Mouse (Mus musculus): ENCODE data around the gene Stk25. TPM values are rescaled to one million over a fixed set of nuclear protein-coding genes. Genes with fewer than 3 reads are reported as not detected.

Stk25 gene
- total and polyA plus RNA-seq, 2 experiments from 2014 or later: 107 to 134 TPM

DNA sequence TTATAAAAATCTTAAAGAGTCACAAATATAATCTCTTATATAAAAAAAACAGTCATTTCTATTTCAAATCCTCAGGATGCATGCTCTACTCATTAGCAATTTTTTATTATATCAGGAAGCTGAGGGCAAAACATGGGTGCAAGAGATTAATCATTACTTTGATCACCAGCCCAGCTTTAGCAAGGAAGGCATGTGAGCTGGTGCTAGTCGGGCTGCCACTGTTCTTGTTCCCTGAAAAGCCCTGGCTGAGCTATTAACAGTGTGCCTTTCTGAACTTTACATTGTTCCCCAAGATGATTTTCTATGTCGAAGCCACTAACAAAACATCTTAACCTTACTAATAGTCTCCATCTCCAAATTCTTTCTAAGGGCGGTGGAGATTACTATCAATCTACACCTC lies 70.1 kb downstream of the Stk25 start:
- Histone ChIP-seq H3K4me3 (ENCODE audit: low read depth, low read length) (no peak overlapping the region), H3K4me2 (ENCODE audit: low read depth, low read length) (no peak overlapping the region), H3K9me3 (replicated peaks; ENCODE audit: control insufficient read depth, low read length) (peaks cover 8% of the 10 kb centered on the region; the same call in 1 of the 2 replicates), H3K27ac (ENCODE audit: low read depth) (no peak overlapping the region), H3K9ac (replicated peaks; ENCODE audit: low read depth, low read length) (no peak overlapping the region), H3K4me1 (ENCODE audit: control insufficient read depth, insufficient read depth) (no peaks in the 10 kb centered on the region), H3K36me3 (replicated peaks; ENCODE audit: control insufficient read depth, insufficient read depth, low read length) (peaks cover 7% of the 10 kb centered on the region; the same call in 1 of the 2 replicates), H3K27me3 (ENCODE audit: control insufficient read depth, insufficient read depth, low read length) (no peaks in the 10 kb centered on the region)
- DNase-seq (ENCODE audit: low spot score) (no peak), ATAC-seq (ENCODE audit: insufficient read depth, low read depth) (no peak)
- 83% methylated on average over 3 of the region's 3 CpGs for WGBS
- TF ChIP-seq EP300 (IDR thresholded peaks at IDR 0.05; ENCODE audit: low read depth): no peak
- no peak for TF ChIP-seq CTCF (IDR thresholded peaks at IDR 0.05; ENCODE audit: low read depth)

DNA sequence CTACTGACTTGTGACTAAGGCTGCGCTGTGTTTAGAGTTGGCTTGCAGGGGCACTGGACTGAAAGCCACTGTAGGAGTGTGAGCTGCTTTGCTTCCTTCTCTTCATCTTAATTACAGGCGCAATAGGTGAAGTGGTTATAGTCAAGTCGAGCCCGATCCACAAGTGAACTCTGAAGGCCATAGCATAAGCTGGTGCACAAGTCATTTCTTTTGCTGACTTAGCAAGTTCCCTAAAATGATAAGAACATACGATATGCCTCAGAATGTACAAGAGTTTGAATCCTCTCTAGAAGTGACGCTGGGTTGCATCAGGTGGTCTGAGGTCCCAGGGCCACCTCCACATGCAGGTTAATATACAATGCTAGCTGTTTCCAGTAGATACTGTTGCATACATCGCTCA lies 76.9 kb downstream of the Stk25 start:
- H3K27me3 ChIP-seq (ENCODE audit: control insufficient read depth, insufficient read depth, low read length): no peaks in the 10 kb centered on the region
- H3K4me2 ChIP-seq (ENCODE audit: low read depth, low read length): no peak overlapping the region
- H3K27ac ChIP-seq (ENCODE audit: low read depth): no peak overlapping the region
- H3K36me3 ChIP-seq (replicated peaks; ENCODE audit: control insufficient read depth, insufficient read depth, low read length): peaks cover 23% of the 10 kb centered on the region
- ATAC-seq (ENCODE audit: insufficient read depth, low read depth) (no peak), DNase-seq (ENCODE audit: low spot score) (no peak)
- no peak for TF ChIP-seq CTCF (IDR thresholded peaks at IDR 0.05; ENCODE audit: low read depth)
- TF ChIP-seq EP300 (IDR thresholded peaks at IDR 0.05; ENCODE audit: low read depth): no peak
- H3K9me3 ChIP-seq (replicated peaks; ENCODE audit: control insufficient read depth, low read length): 0 out of 2 replicates have a peak, but pooled peaks cover 4% of the 10 kb centered on the region
- 92% methylated on average over 7 of the region's 7 CpGs for WGBS
- no peak overlapping the region for H3K9ac ChIP-seq (replicated peaks; ENCODE audit: low read depth, low read length)
- H3K4me3 ChIP-seq (ENCODE audit: low read depth, low read length): no peak overlapping the region
- no peaks in the 10 kb centered on the region for H3K4me1 ChIP-seq (ENCODE audit: control insufficient read depth, insufficient read depth)

DNA sequence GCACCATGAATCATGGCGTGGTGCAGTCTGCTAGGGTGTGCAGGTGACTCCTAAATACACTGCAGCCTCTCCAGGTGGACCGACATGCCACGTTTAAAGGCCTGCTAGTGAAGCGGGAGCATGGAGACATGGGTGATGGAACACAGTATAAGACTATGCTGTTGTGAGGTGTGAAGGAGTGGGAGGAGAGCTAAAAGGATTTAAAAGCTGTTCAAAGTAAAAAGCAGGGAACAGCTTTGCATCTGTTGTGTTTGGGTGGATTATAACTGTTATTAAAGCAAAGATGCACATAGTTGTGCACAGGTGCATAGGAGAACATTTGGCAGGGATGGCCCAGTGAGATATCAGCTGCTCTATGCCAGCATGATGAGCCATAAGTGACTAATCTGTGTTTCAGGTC lies 80.6 kb downstream of the Stk25 start:
- TF ChIP-seq CTCF (IDR thresholded peaks at IDR 0.05; ENCODE audit: low read depth) (no peak), EP300 (IDR thresholded peaks at IDR 0.05; ENCODE audit: low read depth) (no peak)
- Histone ChIP-seq H3K27ac (ENCODE audit: low read depth) (no peak overlapping the region), H3K27me3 (ENCODE audit: control insufficient read depth, insufficient read depth, low read length) (no peaks in the 10 kb centered on the region), H3K36me3 (replicated peaks; ENCODE audit: control insufficient read depth, insufficient read depth, low read length) (peaks cover 23% of the 10 kb centered on the region), H3K4me1 (ENCODE audit: control insufficient read depth, insufficient read depth) (no peaks in the 10 kb centered on the region), H3K9ac (replicated peaks; ENCODE audit: low read depth, low read length) (no peak overlapping the region), H3K4me2 (ENCODE audit: low read depth, low read length) (no peak overlapping the region), H3K9me3 (replicated peaks; ENCODE audit: control insufficient read depth, low read length) (no peaks in the 10 kb centered on the region), H3K4me3 (ENCODE audit: low read depth, low read length) (no peak overlapping the region)
- DNase-seq (ENCODE audit: low spot score): no peak
- WGBS: 83% methylated on average over 4 of the region's 4 CpGs
- no peak for ATAC-seq (ENCODE audit: insufficient read depth, low read depth)

DNA sequence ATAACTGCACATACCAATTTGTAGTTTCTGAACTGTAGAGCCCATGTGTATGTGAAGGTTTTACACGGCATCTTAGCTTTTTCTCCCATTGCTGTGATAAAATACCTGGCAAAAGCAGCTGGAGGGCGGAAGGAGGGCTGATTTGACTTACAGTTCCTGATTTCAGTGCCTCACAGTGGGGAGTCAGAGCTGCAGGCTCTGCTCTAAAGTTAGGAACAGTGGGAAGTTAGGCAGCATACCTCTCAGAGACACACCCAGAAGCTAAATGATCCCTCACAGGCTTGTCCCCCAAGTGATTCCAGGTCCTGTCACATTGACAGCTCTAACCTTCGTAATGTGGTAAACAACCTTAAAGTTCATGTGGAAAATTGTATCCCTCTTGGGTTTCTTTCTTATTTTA lies 81.4 kb downstream of the Stk25 start:
- Histone ChIP-seq H3K4me2 (ENCODE audit: low read depth, low read length) (no peak overlapping the region), H3K9ac (replicated peaks; ENCODE audit: low read depth, low read length) (no peak overlapping the region), H3K36me3 (replicated peaks; ENCODE audit: control insufficient read depth, insufficient read depth, low read length) (peaks cover 23% of the 10 kb centered on the region), H3K27ac (ENCODE audit: low read depth) (no peak overlapping the region), H3K4me1 (ENCODE audit: control insufficient read depth, insufficient read depth) (no peaks in the 10 kb centered on the region), H3K27me3 (ENCODE audit: control insufficient read depth, insufficient read depth, low read length) (no peaks in the 10 kb centered on the region), H3K4me3 (ENCODE audit: low read depth, low read length) (no peak overlapping the region), H3K9me3 (replicated peaks; ENCODE audit: control insufficient read depth, low read length) (no peaks in the 10 kb centered on the region)
- DNase-seq (ENCODE audit: low spot score) (no peak), ATAC-seq (ENCODE audit: insufficient read depth, low read depth) (no peak)
- TF ChIP-seq CTCF (IDR thresholded peaks at IDR 0.05; ENCODE audit: low read depth) (no peak), EP300 (IDR thresholded peaks at IDR 0.05; ENCODE audit: low read depth) (no peak)
- WGBS: 84% methylated on average over 3 of the region's 3 CpGs

Other genes starting within 250 kb of the Stk25 start
- gene Hdlbp, start 179.8 kb downstream of the Stk25 start, total RNA-seq (2014; rRNA removed; ENCODE audit: low replicate concordance): 89.0 and 107 TPM in 2 replicates
- gene Hdlbp, start 179.8 kb downstream of the Stk25 start, polyA plus RNA-seq (2015; fragmentation: Nextera tagmentation; extraction: Ambion mirVana): 154 and 159 TPM in 2 replicates
- gene Farp2, start 146.6 kb downstream of the Stk25 start, total RNA-seq (2014; rRNA removed; ENCODE audit: low replicate concordance): 4.1 and 10.5 TPM in 2 replicates
- 3.9 and 4.1 TPM in 2 replicates for gene Farp2, start 146.6 kb downstream of the Stk25 start, polyA plus RNA-seq (2015; fragmentation: Nextera tagmentation; extraction: Ambion mirVana)
- 50.8 and 61.5 TPM in 2 replicates for gene Bok, start 27.0 kb upstream of the Stk25 start, total RNA-seq (2014; rRNA removed; ENCODE audit: low replicate concordance)
- 25.6 and 27.6 TPM in 2 replicates for gene Bok, start 27.0 kb upstream of the Stk25 start, polyA plus RNA-seq (2015; fragmentation: Nextera tagmentation; extraction: Ambion mirVana)
- gene Atg4b, start 92.8 kb upstream of the Stk25 start, total RNA-seq (2014; rRNA removed; ENCODE audit: low replicate concordance): 22.3 and 47.8 TPM in 2 replicates
- 50.3 and 61.1 TPM in 2 replicates for gene Atg4b, start 92.8 kb upstream of the Stk25 start, polyA plus RNA-seq (2015; fragmentation: Nextera tagmentation; extraction: Ambion mirVana)
- gene Thap4, start 96.2 kb upstream of the Stk25 start, total RNA-seq (2014; rRNA removed; ENCODE audit: low replicate concordance): 57.2 and 81.4 TPM in 2 replicates
- 53.9 and 56.7 TPM in 2 replicates for gene Thap4, start 96.2 kb upstream of the Stk25 start, polyA plus RNA-seq (2015; fragmentation: Nextera tagmentation; extraction: Ambion mirVana)
- 45.6 and 58.7 TPM in 2 replicates for gene Dtymk, start 143.3 kb upstream of the Stk25 start, total RNA-seq (2014; rRNA removed; ENCODE audit: low replicate concordance)
- gene Dtymk, start 143.3 kb upstream of the Stk25 start, polyA plus RNA-seq (2015; fragmentation: Nextera tagmentation; extraction: Ambion mirVana): 86.7 and 94.8 TPM in 2 replicates
- gene Ing5, start 145.3 kb upstream of the Stk25 start, total RNA-seq (2014; rRNA removed; ENCODE audit: low replicate concordance): 5.1 and 9.9 TPM in 2 replicates
- gene Ing5, start 145.3 kb upstream of the Stk25 start, polyA plus RNA-seq (2015; fragmentation: Nextera tagmentation; extraction: Ambion mirVana): 5.8 and 6.4 TPM in 2 replicates
- 23.8 and 32.0 TPM in 2 replicates for gene D2hgdh, start 166.2 kb upstream of the Stk25 start, total RNA-seq (2014; rRNA removed; ENCODE audit: low replicate concordance)
- gene D2hgdh, start 166.2 kb upstream of the Stk25 start, polyA plus RNA-seq (2015; fragmentation: Nextera tagmentation; extraction: Ambion mirVana): 13.9 and 15.4 TPM in 2 replicates
- not detected in 2 replicates for gene Gal3st2, start 202.6 kb upstream of the Stk25 start, total RNA-seq (2014; rRNA removed; ENCODE audit: low replicate concordance)
- 0.07 TPM in 1 of 2 replicates, not detected in the other for gene Gal3st2, start 202.6 kb upstream of the Stk25 start, polyA plus RNA-seq (2015; fragmentation: Nextera tagmentation; extraction: Ambion mirVana)